Mouse (Mus musculus) adrenal gland, postnatal 0 days (tissue): Measurements from ENCODE around the gene Bloc1s3. TPM values are rescaled to one million over a fixed set of nuclear protein-coding genes. Genes with fewer than 3 reads are reported as not detected.

Experiments used
- polyA plus RNA-seq: library from polyadenylated mRNA; unstranded; fragments of >200 nt; fragmentation: Nextera tagmentation; extraction: Ambion mirVana; gene quantifications from 2 replicates; pipeline ENCODE4 v1.2.1, GENCODE M21; 2015

Bloc1s3 gene
- 4.9 and 6.2 TPM in 2 replicates for polyA plus RNA-seq

GRCm38 (mm10) chr7:19508150-19508923 is at the start of gene Bloc1s3, which contains the start of gene Trappc6a:
Gene Bloc1s3 (minus strand): TSS chr7:19508367.
Gene Trappc6a (plus strand): TSS chr7:19508395.

GRCm38 (mm10) chr7:19517652-19518365 is 9.6 kb upstream of the Bloc1s3 start, which contains the start of gene Nkpd1:
Gene Nkpd1 (plus strand): TSS chr7:19517838.

GRCm38 (mm10) chr7:19462884-19463381 is 45.2 kb downstream of the Bloc1s3 start, which contains the start of gene Exoc3l2:
Gene Exoc3l2 (plus strand): TSS chr7:19463331.

GRCm38 (mm10) chr7:19458591-19459111 is 49.5 kb downstream of the Bloc1s3 start, which contains the start of gene Mark4:
Gene Mark4 (minus strand): TSS chr7:19458821.

Other genes with a start within 250 kb of the Bloc1s3 start
- 43.2 and 55.1 TPM in 2 replicates for gene Vasp, start 236.6 kb downstream of the Bloc1s3 start, polyA plus RNA-seq
- gene Ppm1n, start 228.3 kb downstream of the Bloc1s3 start, polyA plus RNA-seq, result 0.44 and 0.66 TPM in 2 replicates
- 24.3 and 37.8 TPM in 2 replicates for gene Rtn2, start 225.7 kb downstream of the Bloc1s3 start, polyA plus RNA-seq
- gene Fosb, start 198.3 kb downstream of the Bloc1s3 start, polyA plus RNA-seq, result 0.12 and 0.14 TPM in 2 replicates
- gene Ercc1, start 163.6 kb downstream of the Bloc1s3 start, polyA plus RNA-seq, result 47.3 and 52.6 TPM in 2 replicates
- 11.2 and 13.6 TPM in 2 replicates for gene Cd3eap, start 148.9 kb downstream of the Bloc1s3 start, polyA plus RNA-seq
- gene Ppp1r13l, start 148.6 kb downstream of the Bloc1s3 start, polyA plus RNA-seq, result 2.7 and 2.9 TPM in 2 replicates
- gene Ercc2, start 126.4 kb downstream of the Bloc1s3 start, polyA plus RNA-seq, result 4.0 and 8.3 TPM in 2 replicates
- gene Klc3, start 104.3 kb downstream of the Bloc1s3 start, polyA plus RNA-seq, result 2.5 and 2.6 TPM in 2 replicates
- 10.6 and 33.2 TPM in 2 replicates for gene Ckm, start 103.6 kb downstream of the Bloc1s3 start, polyA plus RNA-seq
- gene Mark4, start 49.5 kb downstream of the Bloc1s3 start, polyA plus RNA-seq, result 8.1 and 10.4 TPM in 2 replicates
- gene Exoc3l2, start 45.0 kb downstream of the Bloc1s3 start, polyA plus RNA-seq, result 2.6 and 5.1 TPM in 2 replicates
- gene Trappc6a, start within 50 bp of the Bloc1s3 start, polyA plus RNA-seq, result 129 and 139 TPM in 2 replicates
- gene Nkpd1, start 9.5 kb upstream of the Bloc1s3 start, polyA plus RNA-seq, result 0.06 TPM in 1 of 2 replicates, not detected in the other
- 19.5 and 22.1 TPM in 2 replicates for gene Ppp1r37, start 54.7 kb upstream of the Bloc1s3 start, polyA plus RNA-seq
- gene Zfp296, start 68.9 kb upstream of the Bloc1s3 start, polyA plus RNA-seq, result 0.33 TPM in 1 of 2 replicates, not detected in the other
- gene Gemin7, start 69.2 kb upstream of the Bloc1s3 start, polyA plus RNA-seq, result 154 and 169 TPM in 2 replicates
- 22.1 and 32.9 TPM in 2 replicates for gene Clasrp, start 96.1 kb upstream of the Bloc1s3 start, polyA plus RNA-seq
- gene Relb, start 121.1 kb upstream of the Bloc1s3 start, polyA plus RNA-seq, result 14.3 and 18.7 TPM in 2 replicates
- gene Clptm1, start 156.7 kb upstream of the Bloc1s3 start, polyA plus RNA-seq, result 76.8 and 122 TPM in 2 replicates
- gene Apoc2, start 169.6 kb upstream of the Bloc1s3 start, polyA plus RNA-seq, result 46.6 and 129 TPM in 2 replicates
- 21.0 and 40.0 TPM in 2 replicates for gene Gm44805, start 173.1 kb upstream of the Bloc1s3 start, polyA plus RNA-seq
- gene Apoc4, start 173.1 kb upstream of the Bloc1s3 start, polyA plus RNA-seq, result 243 and 317 TPM in 2 replicates
- 259 and 269 TPM in 2 replicates for gene Apoc1, start 184.3 kb upstream of the Bloc1s3 start, polyA plus RNA-seq
- gene Apoe, start 190.8 kb upstream of the Bloc1s3 start, polyA plus RNA-seq, result 1,447 and 1,846 TPM in 2 replicates
- gene Tomm40, start 207.1 kb upstream of the Bloc1s3 start, polyA plus RNA-seq, result 70.2 and 118 TPM in 2 replicates
- gene Nectin2, start 242.1 kb upstream of the Bloc1s3 start, polyA plus RNA-seq, result 53.2 and 64.0 TPM in 2 replicates